Mouse (Mus musculus): ENCODE measurements around the gene Gm17509.

GRCm38 (mm10) chr13:117230371-117231110 is 9.7 kb upstream of the Gm17509 start:
- TF ChIP-seq CTCF (IDR thresholded peaks at IDR 0.05; ENCODE audit: extremely low read depth, insufficient read depth, insufficient read length, insufficient replicate concordance) (no peak), POLR2A (IDR thresholded peaks at IDR 0.05; ENCODE audit: low read depth, low read length) (no peak)
